Mouse (Mus musculus): ENCODE measurements around the gene Pik3c2g. TPM values are rescaled to one million over a fixed set of nuclear protein-coding genes. Genes with fewer than 3 reads are reported as not detected.

Pik3c2g gene
- total RNA-seq (2021), result under 1 TPM; 0.07 to 0.16 TPM
- long read RNA-seq, experiment 1, result 0 reads
- long read RNA-seq, experiment 2, result 0 reads

- DNase-seq, result no peak
These were observed at the start of gene Pik3c2g for GRCm38 (mm10) chr6:139586892-139587291. TSS of gene Pik3c2g (plus strand) at chr6:139587221.

- no peak for DNase-seq
These were observed 48.6 kb upstream of the Pik3c2g start for GRCm38 (mm10) chr6:139538469-139538868.

GRCm38 (mm10) chr6:139555537-139556179 lies 31.4 kb upstream of the Pik3c2g start:
- no peak for DNase-seq

GRCm38 (mm10) chr6:139569211-139569610 lies 17.8 kb upstream of the Pik3c2g start:
- no peak for DNase-seq

GRCm38 (mm10) chr6:139575854-139576253 lies 11.2 kb upstream of the Pik3c2g start:
- no peak for DNase-seq

GRCm38 (mm10) chr6:139576261-139577014 lies 10.6 kb upstream of the Pik3c2g start:
- DNase-seq, result no peak

- no peak for DNase-seq
These were observed 9.8 kb upstream of the Pik3c2g start for GRCm38 (mm10) chr6:139577026-139577861.

- DNase-seq, result no peak
These were observed 457 bp downstream of the Pik3c2g start for GRCm38 (mm10) chr6:139587478-139587877.

GRCm38 (mm10) chr6:139588409-139588808 lies 1.4 kb downstream of the Pik3c2g start:
- DNase-seq, result no peak

GRCm38 (mm10) chr6:139589291-139589690 lies 2.3 kb downstream of the Pik3c2g start:
- DNase-seq, result peak; percentile 54

GRCm38 (mm10) chr6:139589854-139590253 lies 2.8 kb downstream of the Pik3c2g start:
- no peak for DNase-seq

- no peak for DNase-seq
These were observed 5.1 kb downstream of the Pik3c2g start for GRCm38 (mm10) chr6:139592081-139592480.

- no peak for DNase-seq
These were observed 9.4 kb downstream of the Pik3c2g start for GRCm38 (mm10) chr6:139596433-139596832.

- DNase-seq, result no peak
These were observed 12.2 kb downstream of the Pik3c2g start for GRCm38 (mm10) chr6:139599216-139599615.

GRCm38 (mm10) chr6:139618774-139619173 lies 31.8 kb downstream of the Pik3c2g start:
- DNase-seq, result no peak

- DNase-seq, result peak; percentile 3
These were observed 37.7 kb downstream of the Pik3c2g start for GRCm38 (mm10) chr6:139624756-139625155.

GRCm38 (mm10) chr6:139634561-139634960 lies 47.5 kb downstream of the Pik3c2g start:
- no peak for DNase-seq

GRCm38 (mm10) chr6:139655399-139655798 lies 68.4 kb downstream of the Pik3c2g start:
- peak; percentile 24 for DNase-seq

GRCm38 (mm10) chr6:139662462-139662861 lies 75.4 kb downstream of the Pik3c2g start:
- peak; percentile 23 for DNase-seq

GRCm38 (mm10) chr6:139718416-139718984 lies 131.5 kb downstream of the Pik3c2g start:
- DNase-seq, result no peak

GRCm38 (mm10) chr6:139719639-139720221 lies 132.7 kb downstream of the Pik3c2g start:
- DNase-seq, result no peak
